Mouse (Mus musculus): ENCODE results near the gene Abi3. TPM values are rescaled to one million over a fixed set of nuclear protein-coding genes. Genes with fewer than 3 reads are reported as not detected.

Gene Abi3
- total and polyA plus RNA-seq, 3 experiments: 7.9 to 23.2 (median 11.4) TPM

- DNase-seq: peak in 1 of 2 experiments; percentile 56
- Histone ChIP-seq H3K9ac (ENCODE audit: low read depth, low read length) (no peak overlapping the region), H3K79me2 (replicated peaks; ENCODE audit: control insufficient read depth, insufficient read depth, low read length) (no peaks in the 10 kb centered on the region), H3K27me3 (ENCODE audit: control insufficient read depth, insufficient read depth, low read length) (no peaks in the 10 kb centered on the region), H3K27ac (peak overlapping the region; percentile 59), H3K36me3 (ENCODE audit: control insufficient read depth, insufficient read depth, low read length) (peaks cover 12% of the 10 kb centered on the region), H3K4me1 (ENCODE audit: control insufficient read depth, insufficient read depth, low read length) (peaks cover 32% of the 10 kb centered on the region), H3K4me3 (no peak overlapping the region)
- intact Hi-C loops (cut with DNase I): no loop called here
- no peak for TF ChIP-seq CTCF (IDR thresholded peaks at IDR 0.05)
- TF ChIP-seq EP300 (IDR thresholded peaks at IDR 0.05; ENCODE audit: insufficient read depth, low read depth, low read length): no peak
- WGBS: 59% methylated on average over 13 of the region's 13 CpGs
Observed at GRCm38 (mm10) chr11:95791787-95792186, 50.5 kb downstream of the Abi3 start.

- Histone ChIP-seq H3K4me1 (ENCODE audit: control insufficient read depth, insufficient read depth, low read length) (peaks cover 22% of the 10 kb centered on the region), H3K27me3 (ENCODE audit: control insufficient read depth, insufficient read depth, low read length) (no peaks in the 10 kb centered on the region), H3K27ac (peak overlapping the region; percentile 75), H3K79me2 (replicated peaks; ENCODE audit: control insufficient read depth, insufficient read depth, low read length) (no peaks in the 10 kb centered on the region), H3K36me3 (ENCODE audit: control insufficient read depth, insufficient read depth, low read length) (peaks cover 4% of the 10 kb centered on the region; the same call in 1 of the 2 replicates), H3K9ac (ENCODE audit: low read depth, low read length) (no peak overlapping the region), H3K4me3 (no peak overlapping the region)
- peak; percentile 44 to 50 for DNase-seq
- intact Hi-C loops (cut with DNase I): loop anchor here (2.0 kb wide), 1 partner anchor 17 kb away; no protein-coding TSS in a partner anchor
- 56% methylated on average over 8 of the region's 8 CpGs for WGBS
- 0 out of 2 replicates have a peak, but pooled peaks have one; percentile 19 for TF ChIP-seq POLR2A (IDR thresholded peaks at IDR 0.05; ENCODE audit: insufficient read depth, low read depth, low read length)
- no peak for TF ChIP-seq CTCF (IDR thresholded peaks at IDR 0.05)
- peak; percentile 52; the same call in 1 of the 2 replicates for TF ChIP-seq EP300 (IDR thresholded peaks at IDR 0.05; ENCODE audit: insufficient read depth, low read depth, low read length)
Observed at GRCm38 (mm10) chr11:95789451-95789891, 52.8 kb downstream of the Abi3 start.

GRCm38 (mm10) chr11:95786511-95786910 is 55.8 kb downstream of the Abi3 start:
- intact Hi-C loops (cut with DNase I): no loop called here

GRCm38 (mm10) chr11:95785675-95786074 is 56.6 kb downstream of the Abi3 start:
- WGBS: 96% methylated on average over 4 of the region's 4 CpGs
- Histone ChIP-seq H3K4me3 (no peak overlapping the region), H3K27me3 (ENCODE audit: control insufficient read depth, insufficient read depth, low read length) (no peaks in the 10 kb centered on the region), H3K27ac (no peak overlapping the region), H3K9ac (ENCODE audit: low read depth, low read length) (no peak overlapping the region), H3K79me2 (replicated peaks; ENCODE audit: control insufficient read depth, insufficient read depth, low read length) (no peaks in the 10 kb centered on the region), H3K4me1 (ENCODE audit: control insufficient read depth, insufficient read depth, low read length) (peaks cover 5% of the 10 kb centered on the region), H3K36me3 (ENCODE audit: control insufficient read depth, insufficient read depth, low read length) (0 out of 2 replicates have a peak, but pooled peaks cover 2% of the 10 kb centered on the region)
- intact Hi-C loops (cut with DNase I): no loop called here
- no peak for DNase-seq
- TF ChIP-seq CTCF (IDR thresholded peaks at IDR 0.05): peak; percentile 62
- no peak for TF ChIP-seq POLR2A (IDR thresholded peaks at IDR 0.05; ENCODE audit: insufficient read depth, low read depth, low read length)
- no peak for TF ChIP-seq EP300 (IDR thresholded peaks at IDR 0.05; ENCODE audit: insufficient read depth, low read depth, low read length)

More at GRCm38 (mm10) chr11:95786511-95786910, 55.8 kb downstream of the Abi3 start:
- 0 out of 2 replicates have a peak, but pooled peaks cover 2% of the 10 kb centered on the region for H3K36me3 ChIP-seq (ENCODE audit: control insufficient read depth, insufficient read depth, low read length)
- no peaks in the 10 kb centered on the region for H3K27me3 ChIP-seq (ENCODE audit: control insufficient read depth, insufficient read depth, low read length)
- H3K9ac ChIP-seq (ENCODE audit: low read depth, low read length): no peak overlapping the region
- H3K27ac ChIP-seq: no peak overlapping the region
- TF ChIP-seq POLR2A (IDR thresholded peaks at IDR 0.05; ENCODE audit: insufficient read depth, low read depth, low read length) (no peak), EP300 (IDR thresholded peaks at IDR 0.05; ENCODE audit: insufficient read depth, low read depth, low read length) (no peak), CTCF (IDR thresholded peaks at IDR 0.05) (no peak)
- H3K4me1 ChIP-seq (ENCODE audit: control insufficient read depth, insufficient read depth, low read length): peaks cover 10% of the 10 kb centered on the region
- 92% methylated on average over 6 of the region's 6 CpGs for WGBS
- DNase-seq: no peak
- no peak overlapping the region for H3K4me3 ChIP-seq
- H3K79me2 ChIP-seq (replicated peaks; ENCODE audit: control insufficient read depth, insufficient read depth, low read length): no peaks in the 10 kb centered on the region

- TF ChIP-seq CTCF (IDR thresholded peaks at IDR 0.05) (no peak), EP300 (IDR thresholded peaks at IDR 0.05; ENCODE audit: insufficient read depth, low read depth, low read length) (no peak), POLR2A (IDR thresholded peaks at IDR 0.05; ENCODE audit: insufficient read depth, low read depth, low read length) (no peak)
- H3K79me2 ChIP-seq (replicated peaks; ENCODE audit: control insufficient read depth, insufficient read depth, low read length): no peaks in the 10 kb centered on the region
- H3K27me3 ChIP-seq (ENCODE audit: control insufficient read depth, insufficient read depth, low read length): no peaks in the 10 kb centered on the region
- WGBS: 75% methylated on average over 9 of the region's 9 CpGs
- H3K4me3 ChIP-seq: no peak overlapping the region
- H3K9ac ChIP-seq (ENCODE audit: low read depth, low read length): no peak overlapping the region
- intact Hi-C loops (cut with DNase I): no loop called here
- no peak for DNase-seq
- H3K36me3 ChIP-seq (ENCODE audit: control insufficient read depth, insufficient read depth, low read length): no peaks in the 10 kb centered on the region
- H3K4me1 ChIP-seq (ENCODE audit: control insufficient read depth, insufficient read depth, low read length): peaks cover under 1% of the 10 kb centered on the region
- no peak overlapping the region for H3K27ac ChIP-seq
Observed at GRCm38 (mm10) chr11:95783958-95784357, 58.3 kb downstream of the Abi3 start.

- H3K79me2 ChIP-seq (replicated peaks; ENCODE audit: control insufficient read depth, insufficient read depth, low read length): no peaks in the 10 kb centered on the region
- no peak overlapping the region for H3K9ac ChIP-seq (ENCODE audit: low read depth, low read length)
- intact Hi-C loops (cut with DNase I): no loop called here
- DNase-seq: no peak
- 91% methylated on average over 4 of the region's 4 CpGs for WGBS
- no peak overlapping the region for H3K4me3 ChIP-seq
- no peaks in the 10 kb centered on the region for H3K27me3 ChIP-seq (ENCODE audit: control insufficient read depth, insufficient read depth, low read length)
- no peak overlapping the region for H3K27ac ChIP-seq
- peaks cover 4% of the 10 kb centered on the region for H3K4me1 ChIP-seq (ENCODE audit: control insufficient read depth, insufficient read depth, low read length)
- TF ChIP-seq EP300 (IDR thresholded peaks at IDR 0.05; ENCODE audit: insufficient read depth, low read depth, low read length) (no peak), CTCF (IDR thresholded peaks at IDR 0.05) (no peak), POLR2A (IDR thresholded peaks at IDR 0.05; ENCODE audit: insufficient read depth, low read depth, low read length) (no peak)
- no peaks in the 10 kb centered on the region for H3K36me3 ChIP-seq (ENCODE audit: control insufficient read depth, insufficient read depth, low read length)
Observed at GRCm38 (mm10) chr11:95783457-95783856, 58.8 kb downstream of the Abi3 start.

Measured in heart, adult 2 months (tissue).